Mouse (Mus musculus) neural tube, embryonic 12.5 days (tissue): ENCODE measurements around the gene Cdc16. TPM values are rescaled to one million over a fixed set of nuclear protein-coding genes. Genes with fewer than 3 reads are reported as not detected.

ENCODE experiments used
- polyA plus RNA-seq: library from polyadenylated mRNA; unstranded; fragments of >200 nt; fragmentation: Nextera tagmentation; extraction: Ambion mirVana; gene quantifications from 2 replicates; pipeline ENCODE4 v1.2.1, GENCODE M21; 2016

The Cdc16 gene
- polyA plus RNA-seq, 1 experiment from 2014 or later, result 221 TPM

Other genes with a start within 250 kb of the Cdc16 start
- gene 1700029H14Rik, start 195.2 kb upstream of the Cdc16 start, polyA plus RNA-seq, result not detected in 2 replicates
- 29.1 and 30.4 TPM in 2 replicates for gene Rasa3, start 80.1 kb upstream of the Cdc16 start, polyA plus RNA-seq
- 0.92 and 1.2 TPM in 2 replicates for gene Cfap97d2, start 51.8 kb upstream of the Cdc16 start, polyA plus RNA-seq
- 41.0 and 44.0 TPM in 2 replicates for gene Upf3a, start 27.9 kb downstream of the Cdc16 start, polyA plus RNA-seq
- gene AF366264, start 80.7 kb downstream of the Cdc16 start, polyA plus RNA-seq, result not detected in 2 replicates
- gene Champ1, start 112.0 kb downstream of the Cdc16 start, polyA plus RNA-seq, result 47.1 and 49.0 TPM in 2 replicates
- 79.9 and 86.8 TPM in 2 replicates for gene Coprs, start 132.6 kb downstream of the Cdc16 start, polyA plus RNA-seq